Mouse (Mus musculus) CD4-positive, CD25-positive, alpha-beta regulatory T cell (primary cell): ENCODE data around the gene Abhd11. TPM values are rescaled to one million over a fixed set of nuclear protein-coding genes. Genes with fewer than 3 reads are reported as not detected.

Experiments used
- polyA plus RNA-seq: library from polyadenylated mRNA; unstranded; fragments of 100-300 nt; shearing (Covaris generic); gene quantifications from one replicate; pipeline ENCODE4 v1.2.1, GENCODE M21; 2017

Abhd11 gene
- polyA plus RNA-seq = 92.5 TPM

GRCm38 (mm10) chr5:135008671-135009589 is at the start of gene Abhd11:
TSS of gene Abhd11 (plus strand) at chr5:135009152.

DNA sequence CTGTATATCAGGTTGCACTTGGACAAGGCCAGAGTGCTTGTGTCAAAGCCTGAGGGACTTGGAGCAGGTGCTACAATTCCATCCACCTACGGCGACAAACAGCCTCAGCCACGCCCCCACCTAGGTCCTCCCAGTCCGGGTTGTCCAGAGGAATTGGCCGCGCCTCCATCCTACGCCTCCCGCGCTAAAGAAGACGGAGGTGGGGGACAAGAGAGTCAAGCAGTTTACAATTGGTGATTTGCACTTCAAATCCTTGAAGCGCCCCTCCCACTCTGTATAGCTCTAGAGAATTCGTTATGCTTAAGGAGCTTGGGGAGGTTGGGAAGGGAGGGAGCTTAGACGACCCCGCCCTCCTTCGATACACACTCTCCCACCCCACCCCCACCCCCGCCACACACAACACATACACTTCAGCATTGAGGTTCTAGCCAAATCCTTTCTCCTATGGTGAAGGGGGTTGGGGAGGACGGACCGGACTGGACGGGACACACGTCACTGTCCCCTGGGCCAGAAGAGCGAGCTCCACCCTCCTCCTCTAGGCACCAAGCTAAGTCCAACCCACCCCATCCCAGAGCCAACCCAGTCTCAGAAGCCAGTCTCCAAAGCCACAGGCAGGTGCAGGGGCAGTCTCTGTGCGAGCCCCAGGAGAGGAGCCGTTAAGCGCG is 23.2 kb upstream of the Abhd11 start, which contains the start of gene Cldn3:
TSS of gene Cldn3 (plus strand) at position 582 of the 665 bp plus-strand sequence.

DNA sequence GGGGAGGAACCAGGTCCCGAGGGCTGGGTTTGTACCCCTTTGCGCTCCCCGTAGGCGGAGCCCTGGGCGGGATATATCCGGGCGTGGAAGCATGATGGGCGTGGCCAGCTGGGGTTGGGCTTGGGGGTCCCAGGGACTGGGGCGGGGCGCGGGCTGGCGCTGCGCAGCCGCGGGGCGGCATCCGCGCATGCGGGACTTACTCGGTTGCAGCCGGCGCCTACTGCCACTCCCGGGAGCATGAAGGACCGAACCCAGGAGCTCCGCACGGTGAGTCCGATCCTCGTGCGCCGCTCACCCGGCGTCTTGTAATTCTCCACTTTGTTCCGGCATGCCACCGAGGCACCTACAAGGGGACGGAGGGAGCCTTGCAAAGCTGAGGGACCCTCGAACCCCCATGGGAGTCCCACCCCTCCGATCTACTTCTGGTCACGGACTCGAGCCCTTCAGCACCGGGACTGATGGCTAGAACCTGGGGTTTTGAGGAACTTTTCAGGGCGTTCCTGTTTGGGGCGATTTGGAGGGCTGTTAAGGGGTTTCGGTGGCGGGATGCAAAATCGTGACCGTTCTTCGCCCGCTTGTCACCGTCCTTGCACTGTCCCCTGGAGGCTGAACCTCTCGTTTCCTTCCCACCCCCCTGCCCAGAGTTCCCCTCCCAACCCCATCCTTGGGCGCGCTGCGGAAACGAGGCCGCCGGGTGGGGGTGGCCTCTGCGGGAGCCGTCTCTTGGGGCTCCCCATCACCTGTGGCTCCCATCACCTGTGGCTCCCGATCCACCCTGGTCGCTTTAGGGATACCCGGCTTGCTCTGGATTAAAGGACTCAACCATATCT is 14.6 kb downstream of the Abhd11 start, which contains the start of gene Stx1a:
TSS of gene Stx1a (plus strand) at position 139 of the 830 bp plus-strand sequence.

Other genes with a start within 250 kb of the Abhd11 start
- gene Tmem270, start 102.4 kb upstream of the Abhd11 start, polyA plus RNA-seq = not detected
- not detected for gene Cldn13, start 93.6 kb upstream of the Abhd11 start, polyA plus RNA-seq
- gene Mettl27, start 76.8 kb upstream of the Abhd11 start, polyA plus RNA-seq = 14.3 TPM
- 0.16 TPM for gene Cldn4, start 62.2 kb upstream of the Abhd11 start, polyA plus RNA-seq
- not detected for gene Cldn3, start 22.9 kb upstream of the Abhd11 start, polyA plus RNA-seq
- 24.8 TPM for gene Stx1a, start 14.3 kb downstream of the Abhd11 start, polyA plus RNA-seq
- gene Dnajc30, start 55.0 kb downstream of the Abhd11 start, polyA plus RNA-seq = 20.5 TPM
- 110 TPM for gene Bud23, start 55.8 kb downstream of the Abhd11 start, polyA plus RNA-seq
- gene Vps37d, start 69.1 kb downstream of the Abhd11 start, polyA plus RNA-seq = 0.19 TPM
- 0.20 TPM for gene Mlxipl, start 80.7 kb downstream of the Abhd11 start, polyA plus RNA-seq
- gene Tbl2, start 140.5 kb downstream of the Abhd11 start, polyA plus RNA-seq = 13.8 TPM
- gene Bcl7b, start 159.1 kb downstream of the Abhd11 start, polyA plus RNA-seq = 107 TPM
- gene Baz1b, start 178.1 kb downstream of the Abhd11 start, polyA plus RNA-seq = 51.2 TPM
- not detected for gene Fzd9, start 242.1 kb downstream of the Abhd11 start, polyA plus RNA-seq